Mouse (Mus musculus) spleen, adult 10 weeks (tissue): ENCODE measurements around the gene Zfp219. TPM values are rescaled to one million over a fixed set of nuclear protein-coding genes. Genes with fewer than 3 reads are reported as not detected.

Source experiments
- polyA plus RNA-seq: library from polyadenylated mRNA; stranded (reverse); fragments of 350-450 nt; fragmentation: Illumina TruSeq; extraction: RNeasy Lipid Tissue Mini Kit (QIAGEN cat#74804); gene quantifications from one replicate; pipeline ENCODE4 v1.2.3, GENCODE M21; 2015; ENCODE audit warnings: low replicate concordance; ENCODE audit not compliant: insufficient read depth

Gene Zfp219
- polyA plus RNA-seq = 3.4 TPM

GRCm38 (mm10) chr14:52020486-52021137, at the start of gene Zfp219:
Zfp219 (minus strand) TSS chr14:52020733.

GRCm38 (mm10) chr14:52042359-52042758, 21.8 kb upstream of the Zfp219 start, which contains the start of gene Olfr221:
Olfr221 (minus strand) TSS chr14:52042459.

GRCm38 (mm10) chr14:52015445-52016100, 5.0 kb downstream of the Zfp219 start, which contains the start of gene Tmem253:
Tmem253 (plus strand) TSS chr14:52015658.

GRCm38 (mm10) chr14:51984247-51985231, 36.0 kb downstream of the Zfp219 start, which contains the start of gene Arhgef40:
Arhgef40 (plus strand) TSS chr14:51984719.

Other genes with a start within 250 kb of the Zfp219 start
- gene Ang4, start 247.1 kb downstream of the Zfp219 start, polyA plus RNA-seq = not detected
- gene AY358078, start 220.7 kb downstream of the Zfp219 start, polyA plus RNA-seq = not detected
- not detected for gene Ear6, start 167.0 kb downstream of the Zfp219 start, polyA plus RNA-seq
- gene Mettl17, start 135.9 kb downstream of the Zfp219 start, polyA plus RNA-seq = 32.9 TPM
- 1.8 TPM for gene Slc39a2, start 127.8 kb downstream of the Zfp219 start, polyA plus RNA-seq
- 27.2 TPM for gene Ndrg2, start 106.6 kb downstream of the Zfp219 start, polyA plus RNA-seq
- not detected for gene Tppp2, start 102.3 kb downstream of the Zfp219 start, polyA plus RNA-seq
- not detected for gene Rnase13, start 98.0 kb downstream of the Zfp219 start, polyA plus RNA-seq
- gene Arhgef40, start 36.0 kb downstream of the Zfp219 start, polyA plus RNA-seq = 11.0 TPM
- not detected for gene Tmem253, start 5.1 kb downstream of the Zfp219 start, polyA plus RNA-seq
- not detected for gene Olfr221, start 21.7 kb upstream of the Zfp219 start, polyA plus RNA-seq
- 497 TPM for gene Hnrnpc, start 83.3 kb upstream of the Zfp219 start, polyA plus RNA-seq
- 44.6 TPM for gene Rpgrip1, start 90.0 kb upstream of the Zfp219 start, polyA plus RNA-seq
- 85.9 TPM for gene Supt16, start 176.7 kb upstream of the Zfp219 start, polyA plus RNA-seq
- gene Chd8, start 237.0 kb upstream of the Zfp219 start, polyA plus RNA-seq = 138 TPM